Mouse (Mus musculus): ENCODE data around the gene Txlnb. TPM values are rescaled to one million over a fixed set of nuclear protein-coding genes. Genes with fewer than 3 reads are reported as not detected.

The Txlnb gene
- polyA plus RNA-seq, 1 experiment from 2014 or later, result 1.7 TPM

GRCm38 (mm10) chr10:17880724-17881123 is 84.7 kb downstream of the Txlnb start:
- no peaks in the 10 kb centered on the region for H3K9me3 ChIP-seq
- H3K27me3 ChIP-seq, result no peaks in the 10 kb centered on the region
- H3K36me3 ChIP-seq, result no peaks in the 10 kb centered on the region
- no peak overlapping the region for H3K27ac ChIP-seq (replicated peaks)
- no peak overlapping the region for H3K4me2 ChIP-seq
- H3K9ac ChIP-seq, result no peak overlapping the region
- 77% methylated on average over 2 of the region's 2 CpGs for WGBS
- H3K4me3 ChIP-seq, result no peak overlapping the region
- no peaks in the 10 kb centered on the region for H3K4me1 ChIP-seq (replicated peaks)
- no peak for ATAC-seq (ENCODE audit: low FRiP score, low read depth)

Other genes starting within 250 kb of the Txlnb start
- gene Cited2, start 73.0 kb upstream of the Txlnb start, polyA plus RNA-seq (2015; fragmentation: Nextera tagmentation; extraction: Ambion mirVana), result 81.0 and 91.5 TPM in 2 replicates
- gene Heca, start 151.8 kb downstream of the Txlnb start, polyA plus RNA-seq (2015; fragmentation: Nextera tagmentation; extraction: Ambion mirVana), result 4.7 and 4.9 TPM in 2 replicates
- 59.6 and 62.0 TPM in 2 replicates for gene Abracl, start 227.1 kb downstream of the Txlnb start, polyA plus RNA-seq (2015; fragmentation: Nextera tagmentation; extraction: Ambion mirVana)

All from hindbrain, embryonic 15.5 days (tissue).